Mouse (Mus musculus): ENCODE results near the gene Yipf3. TPM values are rescaled to one million over a fixed set of nuclear protein-coding genes. Genes with fewer than 3 reads are reported as not detected.

Yipf3 gene
- total RNA-seq (2023): 101 and 104 TPM in 2 replicates

GRCm38 (mm10) chr17:46247512-46248188, at the start of gene Yipf3, which contains the start of gene Polr1c:
TSS of gene Yipf3 (plus strand) at chr17:46248080.
TSS of gene Polr1c (minus strand) at chr17:46248054.

GRCm38 (mm10) chr17:46202421-46203071, 45.3 kb upstream of the Yipf3 start, which contains the start of the genes Polh and Xpo5:
TSS of gene Polh (minus strand) at chr17:46202645.
TSS of gene Xpo5 (plus strand) at chr17:46202782.

GRCm38 (mm10) chr17:46253452-46254084, 5.7 kb downstream of the Yipf3 start, which contains the start of gene Lrrc73:
TSS of gene Lrrc73 (plus strand) at chr17:46253531.

GRCm38 (mm10) chr17:46282483-46283123, 34.7 kb downstream of the Yipf3 start, which contains the start of gene Tjap1:
TSS of gene Tjap1 (minus strand) at chr17:46283026.

GRCm38 (mm10) chr17:46297364-46298219, 49.7 kb downstream of the Yipf3 start, which contains the start of gene Dlk2:
TSS of gene Dlk2 (plus strand) at chr17:46297421.

Other genes with a start within 250 kb of the Yipf3 start
- 46.3 and 53.6 TPM in 2 replicates for gene Vegfa, start 215.7 kb upstream of the Yipf3 start, total RNA-seq (2023)
- 24.0 and 33.8 TPM in 2 replicates for gene Mrps18a, start 137.1 kb upstream of the Yipf3 start, total RNA-seq (2023)
- 1.5 TPM in 2 replicates for gene Rsph9, start 103.9 kb upstream of the Yipf3 start, total RNA-seq (2023)
- 22.6 and 23.5 TPM in 2 replicates for gene Mad2l1bp, start 94.5 kb upstream of the Yipf3 start, total RNA-seq (2023)
- gene Gtpbp2, start 87.0 kb upstream of the Yipf3 start, total RNA-seq (2023): 97.3 and 128 TPM in 2 replicates
- 10.5 and 11.8 TPM in 2 replicates for gene Polh, start 45.4 kb upstream of the Yipf3 start, total RNA-seq (2023)
- gene Xpo5, start 45.3 kb upstream of the Yipf3 start, total RNA-seq (2023): 14.9 and 21.6 TPM in 2 replicates
- gene Polr1c, start within 50 bp of the Yipf3 start, total RNA-seq (2023): 20.9 and 22.5 TPM in 2 replicates
- 1.2 and 1.4 TPM in 2 replicates for gene Lrrc73, start 5.5 kb downstream of the Yipf3 start, total RNA-seq (2023)
- 31.0 and 49.7 TPM in 2 replicates for gene Tjap1, start 34.9 kb downstream of the Yipf3 start, total RNA-seq (2023)
- gene Dlk2, start 49.3 kb downstream of the Yipf3 start, total RNA-seq (2023): not detected in 2 replicates
- gene Abcc10, start 80.3 kb downstream of the Yipf3 start, total RNA-seq (2023): 6.1 and 6.7 TPM in 2 replicates
- gene Zfp318, start 135.7 kb downstream of the Yipf3 start, total RNA-seq (2023): 1.8 and 7.0 TPM in 2 replicates
- gene Crip3, start 180.8 kb downstream of the Yipf3 start, total RNA-seq (2023): not detected in 2 replicates
- not detected in 2 replicates for gene Slc22a7, start 190.4 kb downstream of the Yipf3 start, total RNA-seq (2023)
- gene Ttbk1, start 239.6 kb downstream of the Yipf3 start, total RNA-seq (2023): not detected in 2 replicates
- 2.2 and 2.4 TPM in 2 replicates for gene Dnph1, start 248.6 kb downstream of the Yipf3 start, total RNA-seq (2023)

Data from neutrophil, adult 65 days (primary cell).